Mouse (Mus musculus): ENCODE data around the gene Kbtbd4.

- TF ChIP-seq CTCF (IDR thresholded peaks at IDR 0.05; ENCODE audit: low read depth): no peak
- no peak for TF ChIP-seq EP300 (IDR thresholded peaks at IDR 0.05; ENCODE audit: low read depth)
Measured at GRCm38 (mm10) chr2:90960012-90960411, 55.5 kb downstream of the Kbtbd4 start.

All from liver, postnatal 0 days (tissue).